Mouse (Mus musculus): ENCODE measurements at regions not wholly inside any gene's neighbourhood (a gene's known extent, or its start where the extent isn't known, plus 50 kb on each side); places are given as distances from the start of the nearest gene placed in this dataset.
"Not testable (repeated sequence)": the region's sequence is repeated elsewhere in the genome, so short reads cannot be mapped to it uniquely, and the experiment has no call there.

DNA sequence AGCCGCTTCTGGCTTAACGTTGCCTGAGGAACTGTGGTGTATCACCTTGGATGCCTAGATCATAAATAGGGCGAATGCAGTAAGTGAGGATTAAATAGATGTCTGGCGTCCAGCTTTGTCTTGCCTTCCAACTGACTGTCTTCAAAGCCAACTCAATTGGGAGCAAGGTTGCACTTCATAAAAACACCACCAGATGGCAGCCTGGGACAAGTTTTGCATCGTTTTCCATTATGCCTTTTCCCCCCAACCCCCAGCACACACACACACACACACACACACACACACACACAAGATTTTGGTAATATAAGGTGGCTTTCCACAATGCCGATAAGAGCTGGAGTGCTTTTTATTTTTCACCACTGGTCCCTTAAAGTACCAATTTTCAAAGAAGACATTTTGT is 209.3 kb downstream of the Mtrr start:
- peak; percentile 11; the same call in 1 of the 2 replicates for TF ChIP-seq CTCF (IDR thresholded peaks at IDR 0.05; ENCODE audit: low read depth)
- TF ChIP-seq EP300 (optimal IDR thresholded peaks at IDR 0.05): not testable (repeated sequence)
